Mouse (Mus musculus) adrenal gland, postnatal 14 days (tissue): ENCODE measurements at regions not wholly inside any gene's neighbourhood (a gene's known extent, or its start where the extent isn't known, plus 50 kb on each side); places are given as distances from the start of the nearest gene placed in this dataset.

Experiments
- DNase-seq: peaks from one replicate; pipeline ENCODE4 v3.0.0; 2021; ENCODE audit warnings: mixed read lengths

DNA sequence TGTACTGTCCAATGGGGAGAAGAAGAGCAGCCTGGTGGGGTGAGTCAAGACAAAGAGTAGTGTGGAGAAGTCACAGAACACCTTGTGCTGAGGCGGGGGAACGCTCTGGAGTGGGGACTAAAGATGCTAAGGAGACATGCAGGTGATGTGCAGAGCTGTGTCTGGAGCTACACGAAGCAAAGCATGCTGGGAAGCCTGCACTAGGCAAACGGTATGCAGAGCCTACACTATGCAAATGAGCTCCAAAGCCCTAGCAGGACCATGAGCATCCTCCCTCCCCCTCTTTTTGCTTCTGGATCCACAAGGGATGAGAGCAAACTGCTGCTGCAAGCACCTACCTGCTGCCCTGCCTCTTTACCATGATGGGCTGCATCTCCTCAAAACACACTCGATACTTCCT lies 73.1 kb upstream of the Zc3h12a start:
- DNase-seq, result no peak

DNA sequence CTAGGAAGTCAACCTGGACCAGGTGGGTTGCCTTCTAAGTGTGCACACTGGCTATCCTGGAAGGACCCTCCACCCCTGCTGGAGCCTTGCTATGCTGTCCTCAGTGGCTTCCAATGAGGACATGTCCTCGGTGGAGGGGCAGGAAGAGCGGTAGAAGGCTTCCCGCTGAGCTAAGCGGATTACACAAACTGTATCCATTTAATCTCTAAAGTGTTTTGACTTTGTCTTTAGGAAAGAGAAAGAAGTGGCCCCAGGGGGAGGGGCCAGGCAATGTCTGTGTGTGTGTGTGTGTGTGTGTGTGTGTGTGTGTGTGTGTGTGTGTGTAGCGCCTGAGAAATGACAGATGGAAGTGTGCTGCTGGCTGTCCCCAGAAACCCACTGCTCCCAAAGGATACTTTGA lies 71.6 kb upstream of the Zc3h12a start:
- no peak for DNase-seq

DNA sequence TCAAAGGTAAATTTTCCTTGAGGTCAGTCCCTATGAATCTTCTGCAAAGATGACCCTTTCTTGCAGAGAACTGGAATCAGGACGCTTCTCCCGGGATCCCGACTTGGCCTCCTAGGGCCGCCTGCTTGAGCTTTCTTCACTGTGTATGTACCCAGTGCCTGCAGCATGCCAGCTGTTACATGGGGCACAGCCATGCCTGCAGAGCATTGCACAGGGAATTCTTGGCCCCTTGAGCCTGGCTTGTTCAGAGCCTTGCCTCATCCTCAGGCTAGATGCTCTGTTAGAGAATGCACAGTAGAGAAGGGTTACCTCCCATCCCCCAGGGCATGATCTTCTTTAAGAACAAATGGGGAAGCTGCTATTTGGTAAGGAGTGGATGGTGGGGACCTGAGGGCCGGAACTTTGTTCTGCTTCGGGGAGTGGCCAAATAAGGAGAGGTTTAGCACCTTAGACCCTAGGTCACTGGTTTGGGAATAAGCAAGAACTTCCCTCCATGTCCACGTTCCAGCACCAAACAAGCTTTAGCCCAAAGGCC lies 68.3 kb upstream of the Zc3h12a start:
- peak; percentile 58 for DNase-seq

DNA sequence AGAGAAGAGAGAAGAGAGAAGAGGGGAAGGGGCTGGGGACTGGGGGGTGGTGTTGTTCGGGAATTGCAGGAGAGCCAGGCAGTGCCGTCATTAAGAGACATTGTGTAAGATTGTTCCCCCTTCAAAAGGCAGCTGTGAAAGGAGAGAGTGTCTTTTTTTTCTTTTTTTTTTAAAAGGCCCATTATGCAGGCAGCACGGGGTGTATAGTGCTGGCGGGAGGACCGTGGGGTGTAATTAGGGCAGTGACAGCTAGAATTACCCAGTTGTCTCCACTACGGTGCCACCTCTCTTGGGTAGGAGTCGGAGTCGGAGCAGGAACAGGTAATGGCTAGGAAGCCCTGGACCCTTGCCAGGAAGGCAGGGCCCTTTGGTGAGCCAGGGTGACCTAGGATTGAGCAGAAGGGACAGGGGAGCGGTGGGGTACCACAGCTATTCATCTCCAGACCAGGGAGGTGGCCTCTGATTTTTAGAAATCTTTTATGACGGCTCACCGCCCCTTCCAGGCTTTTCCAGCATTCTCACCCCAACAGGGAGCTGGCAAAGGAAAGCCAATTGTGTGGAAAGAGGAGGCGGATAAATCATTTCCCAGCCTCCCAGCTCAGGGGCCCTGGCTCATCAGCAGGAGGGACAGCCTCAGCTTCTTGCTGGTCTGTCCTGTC lies 67.2 kb upstream of the Zc3h12a start:
- DNase-seq, result no peak

DNA sequence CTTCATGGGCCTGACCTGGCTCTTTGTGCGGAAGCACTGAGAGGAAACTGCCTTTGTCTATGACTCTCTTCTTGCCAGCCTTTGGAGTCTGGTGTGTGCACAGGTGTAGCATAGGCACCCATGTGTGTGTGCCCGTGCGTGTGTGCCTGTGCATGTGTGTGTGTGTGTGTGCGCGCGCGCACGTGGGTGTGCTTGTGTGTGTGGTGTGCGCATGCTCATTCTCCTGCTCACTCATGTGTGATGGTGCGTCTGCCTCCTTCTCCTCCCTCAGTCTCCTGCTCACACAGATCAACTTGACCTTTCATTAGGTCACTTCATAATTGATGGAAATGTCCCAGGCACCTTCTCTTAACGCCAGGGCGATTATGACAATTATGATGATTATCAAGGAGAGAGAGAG lies 66.7 kb upstream of the Zc3h12a start:
- DNase-seq, result no peak

DNA sequence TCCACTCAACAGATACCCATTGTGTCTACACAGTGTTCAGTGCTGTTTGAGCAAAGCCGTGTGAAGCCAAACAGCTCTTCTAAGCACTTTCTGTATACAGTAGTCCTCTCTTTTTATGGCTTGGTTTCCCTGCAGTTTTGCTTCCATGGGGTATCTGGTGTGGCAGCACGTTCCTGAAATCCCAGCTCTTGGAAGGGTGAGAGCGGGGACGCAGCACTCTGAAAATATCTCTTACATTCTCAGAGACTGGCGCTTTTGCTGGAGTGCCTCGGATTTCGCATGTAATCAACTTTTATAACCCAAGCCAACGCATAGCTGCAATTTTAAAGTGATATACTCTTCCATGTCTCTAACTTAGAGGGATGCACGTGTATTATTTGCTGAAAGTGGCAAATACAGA lies 64.0 kb upstream of the Zc3h12a start:
- no peak for DNase-seq

DNA sequence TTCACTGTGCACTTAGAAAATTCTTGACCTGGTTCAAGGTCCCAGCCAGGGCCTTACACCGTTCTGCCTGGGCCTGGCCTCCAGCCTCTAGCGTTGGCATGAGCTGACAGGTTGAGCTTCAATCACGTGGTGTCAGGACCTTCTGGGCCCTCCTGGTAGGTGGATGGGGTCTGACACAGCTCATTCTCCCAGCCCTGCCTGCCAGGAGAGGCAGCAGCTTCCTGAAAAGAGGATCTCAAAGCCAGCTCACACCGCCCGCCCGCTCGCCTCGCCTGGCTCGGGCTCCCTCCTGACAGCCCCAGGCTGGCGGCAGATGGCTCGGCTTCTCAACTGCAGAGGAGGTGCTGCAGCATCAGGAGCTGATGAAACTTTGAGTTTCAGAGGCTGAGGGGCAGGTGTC lies 63.4 kb upstream of the Zc3h12a start:
- peak; percentile 55 for DNase-seq

DNA sequence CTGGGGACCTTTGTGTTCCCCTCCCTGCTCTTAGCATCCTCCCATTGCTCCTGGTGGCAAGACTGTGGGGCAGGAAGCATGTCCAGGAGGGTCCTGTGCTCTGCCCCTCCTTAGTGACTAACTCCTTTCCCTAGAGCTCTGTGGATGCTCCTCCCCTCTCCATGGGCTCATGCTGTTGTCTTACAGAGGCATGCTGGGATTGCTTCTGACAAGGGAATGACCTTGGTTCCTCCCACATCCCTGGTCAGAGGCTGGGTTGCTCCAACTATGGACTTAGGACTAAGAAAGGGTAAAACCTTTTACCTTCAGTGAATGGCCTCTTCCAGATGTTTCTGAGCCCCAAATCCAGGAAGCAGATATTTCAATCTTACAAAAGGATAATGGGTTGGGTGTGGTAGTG lies 62.3 kb upstream of the Zc3h12a start:
- DNase-seq, result no peak

DNA sequence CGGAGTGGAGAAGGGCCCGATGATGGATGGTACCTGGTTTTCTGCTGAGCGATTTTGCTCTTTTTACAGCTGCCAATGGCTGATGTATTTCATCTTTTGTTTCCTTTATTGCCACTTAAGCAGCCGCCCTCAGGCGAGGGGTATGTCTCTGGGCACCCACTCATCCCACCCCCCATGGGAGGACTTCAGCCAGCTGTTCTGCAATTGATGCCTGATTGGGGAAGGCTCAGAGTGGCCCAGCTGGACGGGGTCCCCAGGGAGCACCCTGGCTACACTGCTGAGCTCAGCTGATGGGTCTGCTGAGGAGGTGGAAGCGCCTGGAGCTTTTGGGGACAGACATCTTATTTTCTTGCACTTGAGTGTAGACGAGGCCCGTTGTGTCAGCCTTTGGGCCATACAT lies 58.6 kb upstream of the Zc3h12a start:
- DNase-seq, result no peak

DNA sequence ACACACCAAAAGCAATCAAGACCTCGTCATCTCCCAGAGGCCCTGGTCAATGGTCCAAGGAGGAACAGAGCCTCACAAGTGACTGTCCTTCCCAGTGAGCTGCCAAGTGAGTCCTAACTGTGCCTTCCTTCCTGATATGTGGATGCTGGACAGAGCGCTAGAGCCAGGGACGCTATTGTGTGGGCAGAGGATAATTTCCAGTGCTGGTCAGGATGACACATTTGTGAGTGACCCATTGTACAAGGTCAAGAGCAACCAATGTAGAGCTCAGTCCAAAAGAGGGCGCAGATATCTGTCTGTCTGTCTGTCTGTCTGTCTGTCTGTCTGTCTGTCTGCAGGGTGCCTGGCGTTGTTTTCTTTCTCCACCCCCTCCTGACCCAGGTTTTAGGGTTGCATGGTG lies 57.4 kb upstream of the Zc3h12a start:
- DNase-seq, result peak; percentile 21

DNA sequence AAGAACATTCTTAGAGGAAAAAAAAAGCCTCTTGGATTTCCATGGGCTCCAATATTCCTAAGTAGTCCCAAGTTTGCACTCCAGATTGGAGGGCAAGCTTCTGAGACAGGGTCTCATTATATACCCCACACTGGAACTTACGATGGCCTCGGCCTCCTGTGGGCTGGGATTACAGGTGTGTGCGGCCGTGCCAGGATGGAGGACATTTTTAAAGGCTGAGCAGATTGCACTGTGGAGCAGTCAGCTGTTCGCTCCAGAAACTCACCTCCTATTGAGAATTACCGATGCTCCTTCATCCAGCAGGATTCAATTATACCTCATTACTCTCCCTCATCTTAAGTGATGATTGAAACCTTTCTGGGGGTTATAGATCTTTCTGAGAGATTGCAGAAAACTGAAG lies 53.3 kb upstream of the Zc3h12a start:
- DNase-seq, result no peak

DNA sequence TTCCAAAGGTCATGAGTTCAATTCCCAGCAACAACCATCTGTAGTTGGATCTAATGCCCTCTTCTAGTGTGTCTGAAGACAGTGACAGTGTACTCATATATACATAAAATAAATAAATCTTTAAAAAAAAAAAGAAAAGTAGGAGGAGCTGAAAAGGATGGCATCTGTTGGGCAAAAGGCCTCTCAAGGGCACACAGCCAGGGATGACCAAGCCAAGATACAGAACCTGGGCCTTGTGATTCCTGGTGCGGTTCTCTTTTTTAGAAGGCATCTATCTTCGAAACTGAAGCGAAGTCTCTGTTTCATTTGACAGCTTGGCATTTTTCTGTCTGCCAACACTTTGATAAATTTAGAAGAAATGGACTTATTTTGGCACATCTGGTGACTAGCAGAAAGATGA lies 50.9 kb upstream of the Zc3h12a start:
- DNase-seq, result no peak

DNA sequence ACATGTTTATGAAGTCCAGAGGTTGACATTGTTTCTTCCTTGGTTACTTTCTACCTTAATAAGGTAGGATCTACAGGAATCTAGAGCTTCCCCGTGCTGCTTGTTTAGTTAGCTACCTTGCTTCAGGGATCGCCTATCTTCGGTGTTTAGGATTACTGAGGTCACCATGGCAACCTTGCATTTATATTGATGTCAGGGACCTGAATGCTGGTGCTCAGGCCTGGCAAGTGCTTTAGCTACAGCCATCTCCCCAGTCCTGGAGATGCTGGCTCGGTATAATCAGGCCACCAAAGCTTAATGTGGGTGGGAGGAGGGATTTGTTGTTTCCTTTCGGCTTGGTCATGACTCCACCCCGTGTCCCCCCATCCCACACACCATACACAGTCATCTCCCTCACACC lies 50.0 kb upstream of the Zc3h12a start:
- DNase-seq, result no peak
